Mouse (Mus musculus): ENCODE measurements at regions not wholly inside any gene's neighbourhood (a gene's known extent, or its start where the extent isn't known, plus 50 kb on each side); places are given as distances from the start of the nearest gene placed in this dataset.
A peak's percentile ranks its signal among the peaks of the same experiment; 100 is the strongest.

GRCm38 (mm10) chr12:44674541-44674940 is 345.9 kb downstream of the Nrcam start:
- peak; percentile 69 for DNase-seq (ENCODE audit: low spot score)

- DNase-seq (ENCODE audit: low spot score): peak; percentile 57
Measured at GRCm38 (mm10) chr12:44675003-44675402, 346.3 kb downstream of the Nrcam start.

Data from embryo, embryonic 10.5 days (tissue).